Mouse (Mus musculus) limb, embryonic 14.5 days (tissue): ENCODE data around the gene Hmgb4. TPM values are rescaled to one million over a fixed set of nuclear protein-coding genes. Genes with fewer than 3 reads are reported as not detected.

Experiments used
- ATAC-seq: fragments of 200-750 bp; cut with Nextera tagmentation; 2 replicates; pipeline ENCODE4 v1.8.0; 2017; ENCODE audit warnings: low read depth, moderate number of reproducible peaks, moderate TSS enrichment; ENCODE audit not compliant: low FRiP score
- DNase-seq: peaks from one replicate; pipeline ENCODE4 v3.0.0-alpha.2; 2015; ENCODE audit warnings: low spot score
- H3K27ac ChIP-seq: fragments of 300-500 bp; sonication (generic); replicated peaks from 2 replicates; pipeline ENCODE4 v1.5.1; 2014; ENCODE audit warnings: low read depth, mild to moderate bottlenecking, low read length, moderate library complexity, mixed read lengths
- H3K27me3 ChIP-seq: fragments of 300-500 bp; sonication (generic); 2 replicates; pipeline ENCODE4 v1.6.1; 2014; ENCODE audit warnings: low read length, mixed read lengths; ENCODE audit not compliant: control insufficient read depth, insufficient read depth
- H3K36me3 ChIP-seq: fragments of 300-500 bp; sonication (generic); 2 replicates; pipeline ENCODE4 v1.6.1; 2014; ENCODE audit warnings: mild to moderate bottlenecking, low read length, moderate library complexity, mixed read lengths; ENCODE audit not compliant: control insufficient read depth, insufficient read depth
- H3K4me1 ChIP-seq: fragments of 300-500 bp; sonication (generic); 2 replicates; pipeline ENCODE4 v1.6.1; 2014; ENCODE audit warnings: antibody characterized with exemption, low read length, mixed read lengths; ENCODE audit not compliant: control insufficient read depth, insufficient read depth
- H3K4me2 ChIP-seq: fragments of 300-500 bp; sonication (generic); replicated peaks from 2 replicates; pipeline ENCODE4 v1.6.1; 2014; ENCODE audit warnings: low read depth, mild to moderate bottlenecking, low read length, moderate library complexity; ENCODE audit not compliant: severe bottlenecking
- H3K4me3 ChIP-seq: fragments of 300-500 bp; sonication (generic); replicated peaks from 2 replicates; pipeline ENCODE4 v1.5.1; 2014; ENCODE audit warnings: low read length
- H3K9ac ChIP-seq: fragments of 300-500 bp; sonication (generic); 2 replicates; pipeline ENCODE4 v1.6.1; 2014; ENCODE audit warnings: mild to moderate bottlenecking, low read depth, low read length, moderate library complexity; ENCODE audit not compliant: severe bottlenecking
- H3K9me3 ChIP-seq: fragments of 300-500 bp; sonication (generic); 2 replicates; pipeline ENCODE4 v1.6.1; 2016; ENCODE audit warnings: low read length; ENCODE audit not compliant: control insufficient read depth
- POLR2A ChIP-seq: fragments of 200-500 bp; IDR thresholded peaks from 2 replicates; pipeline ENCODE4 v1.8.0; 2012; ENCODE audit warnings: inconsistent platforms, mild to moderate bottlenecking, moderate library complexity, borderline replicate concordance; ENCODE audit not compliant: insufficient read depth, insufficient read length; ENCODE audit errors: extremely low read depth
- WGBS: fragments of 180-500 bp; shearing (Covaris S2); extraction: QIAGEN DNeasy Blood & Tissue Kit; methylation state at CpG from one replicate; pipeline ENCODE4 v1.1.7; 2014; 5-methylcytosine and 5-hydroxymethylcytosine counted together
- polyA plus RNA-seq, 2 experiments: library from polyadenylated mRNA; depleted of rRNA in 1 of 2; stranded (reverse) in 1 of 2; unstranded in 1 of 2; fragments of >200 nt; fragmentation: Nextera tagmentation in 1 of 2; extraction: Ambion mirVana in 1 of 2; gene quantifications; 2 replicates each; pipeline versions ENCODE4 v1.2.1 to v1.2.3; 2012 to 2014

Gene Hmgb4
- polyA plus RNA-seq (2012; rRNA removed) (not detected in 2 replicates), polyA plus RNA-seq (2014; fragmentation: Nextera tagmentation; extraction: Ambion mirVana) (not detected in 2 replicates)

DNA sequence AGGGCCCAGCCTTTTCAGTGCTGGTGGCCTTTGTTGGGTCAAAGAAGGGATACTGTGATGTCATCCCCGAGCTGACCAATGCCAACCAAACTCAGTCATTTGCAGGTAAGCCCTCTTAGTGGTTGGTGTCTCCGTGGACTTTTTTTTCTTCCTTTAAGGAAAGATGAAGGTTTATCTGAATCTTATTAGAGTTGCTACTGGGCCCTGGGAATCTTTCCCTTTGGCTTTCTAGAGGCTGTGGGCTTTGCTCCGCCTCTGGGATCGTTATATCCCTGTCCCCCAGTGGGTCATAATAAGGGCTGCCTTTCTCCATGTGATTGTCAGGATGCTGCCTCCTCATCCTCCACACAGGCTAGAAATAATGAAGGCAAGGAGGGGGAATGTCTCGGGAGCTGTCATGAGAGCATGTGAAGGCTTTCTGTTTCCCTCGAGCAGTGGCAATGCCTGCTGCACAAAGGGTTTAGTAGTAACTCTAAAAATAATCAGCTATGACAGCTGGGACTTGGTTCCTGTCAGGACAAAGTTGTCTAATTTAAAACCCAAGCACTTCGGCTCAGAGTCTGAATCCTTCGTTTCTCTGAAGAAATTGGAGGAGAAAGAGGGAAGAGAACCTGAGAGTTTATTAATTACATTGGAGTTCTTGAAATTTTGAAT, at the start of gene Hmgb4:
Gene Hmgb4, minus strand, starts transcription at position 51 of the 654 bp plus-strand sequence.
- no peak for ATAC-seq
- Histone ChIP-seq H3K4me2 (no peak within 1 kb of the TSS), H3K27me3 (no peaks in the 10 kb centered on the region), H3K4me1 (no peaks in the 10 kb centered on the region), H3K4me3 (no peak within 1 kb of the TSS), H3K36me3 (no peaks in the 10 kb centered on the region), H3K27ac (no peak within 1 kb of the TSS), H3K9me3 (no peaks in the 10 kb centered on the region), H3K9ac (no peak within 1 kb of the TSS)
- TF ChIP-seq POLR2A: no peak
- WGBS: 72% methylated on average over 8 of the region's 8 CpGs
- no peak for DNase-seq

DNA sequence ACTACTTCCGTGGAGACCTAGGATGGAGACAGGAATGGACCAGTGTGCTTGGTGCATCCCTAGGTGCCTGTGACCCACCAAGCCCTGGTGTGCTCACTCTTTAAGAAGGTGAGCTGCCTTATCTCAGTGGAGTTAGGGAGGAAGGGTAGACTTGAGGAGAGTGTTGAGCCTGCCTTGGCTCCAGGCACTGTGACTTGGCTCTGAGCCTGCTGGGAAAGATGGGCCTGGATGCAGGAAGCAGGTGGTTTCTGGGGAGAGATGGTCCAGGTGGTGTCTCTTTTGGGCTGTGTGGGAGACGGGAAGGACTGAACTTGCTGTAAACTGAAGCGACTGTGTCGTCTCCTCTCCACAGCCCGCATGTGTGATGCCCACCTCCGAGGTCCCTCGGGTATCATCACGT, 45.3 kb upstream of the Hmgb4 start:
- Histone ChIP-seq H3K4me2 (no peak overlapping the region), H3K4me3 (no peak overlapping the region), H3K27me3 (no peaks in the 10 kb centered on the region), H3K27ac (no peak overlapping the region), H3K9me3 (no peaks in the 10 kb centered on the region), H3K36me3 (no peaks in the 10 kb centered on the region), H3K9ac (no peak overlapping the region), H3K4me1 (no peaks in the 10 kb centered on the region)
- no peak for TF ChIP-seq POLR2A
- DNase-seq (no peak), ATAC-seq (no peak)
- WGBS: 88% methylated on average over 8 of the region's 8 CpGs

DNA sequence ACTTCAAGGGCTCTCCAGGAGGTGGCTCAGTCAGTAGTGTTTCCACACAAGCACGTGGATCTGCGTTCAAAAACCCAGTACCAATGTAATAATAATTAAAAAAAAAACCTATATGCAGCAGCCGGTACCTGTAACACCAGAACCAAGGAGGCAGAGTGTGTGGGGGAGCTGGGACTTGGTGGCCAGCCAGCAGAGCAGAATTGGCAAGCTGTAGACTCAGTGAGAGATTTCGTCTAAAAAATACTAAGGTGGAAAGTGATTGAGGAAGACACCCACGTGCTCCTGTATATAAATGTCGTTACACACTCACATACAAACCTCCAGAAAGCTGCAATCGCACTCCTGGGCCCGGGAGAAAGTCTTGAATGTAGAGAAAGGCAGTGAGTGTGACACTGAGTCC, 43.3 kb upstream of the Hmgb4 start:
- Histone ChIP-seq H3K4me3 (no peak overlapping the region), H3K9ac (no peak overlapping the region), H3K4me2 (no peak overlapping the region), H3K9me3 (no peaks in the 10 kb centered on the region), H3K36me3 (no peaks in the 10 kb centered on the region), H3K27me3 (no peaks in the 10 kb centered on the region), H3K4me1 (no peaks in the 10 kb centered on the region), H3K27ac (no peak overlapping the region)
- TF ChIP-seq POLR2A: no peak
- 86% methylated on average over 8 of the region's 8 CpGs for WGBS
- DNase-seq (no peak), ATAC-seq (no peak)

DNA sequence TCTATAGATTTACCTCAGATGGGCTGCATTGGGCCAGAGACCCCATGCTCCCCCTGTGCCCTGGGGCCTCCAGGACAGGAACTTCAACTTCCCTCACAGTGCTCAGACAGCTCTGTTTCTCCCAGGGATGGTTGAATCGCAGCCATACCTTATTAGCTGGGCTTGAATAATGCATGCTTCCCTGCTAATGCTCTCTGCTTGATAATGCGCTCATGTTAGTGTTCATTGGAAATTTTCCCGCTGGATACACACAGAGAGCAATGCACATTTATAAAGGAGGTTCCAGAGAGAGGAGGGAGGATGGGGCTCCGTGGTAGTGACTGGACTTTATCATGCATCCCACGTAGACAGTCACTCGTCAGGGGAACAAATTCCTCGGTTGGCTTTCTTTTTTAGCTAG, 27.3 kb upstream of the Hmgb4 start:
- H3K27me3 ChIP-seq: no peaks in the 10 kb centered on the region
- H3K4me3 ChIP-seq: no peak overlapping the region
- TF ChIP-seq POLR2A: no peak
- DNase-seq: no peak
- ATAC-seq: no peak
- H3K9me3 ChIP-seq: no peaks in the 10 kb centered on the region
- no peak overlapping the region for H3K4me2 ChIP-seq
- 77% methylated on average over 7 of the region's 7 CpGs for WGBS
- H3K9ac ChIP-seq: no peak overlapping the region
- H3K4me1 ChIP-seq: no peaks in the 10 kb centered on the region
- no peak overlapping the region for H3K27ac ChIP-seq
- no peaks in the 10 kb centered on the region for H3K36me3 ChIP-seq

DNA sequence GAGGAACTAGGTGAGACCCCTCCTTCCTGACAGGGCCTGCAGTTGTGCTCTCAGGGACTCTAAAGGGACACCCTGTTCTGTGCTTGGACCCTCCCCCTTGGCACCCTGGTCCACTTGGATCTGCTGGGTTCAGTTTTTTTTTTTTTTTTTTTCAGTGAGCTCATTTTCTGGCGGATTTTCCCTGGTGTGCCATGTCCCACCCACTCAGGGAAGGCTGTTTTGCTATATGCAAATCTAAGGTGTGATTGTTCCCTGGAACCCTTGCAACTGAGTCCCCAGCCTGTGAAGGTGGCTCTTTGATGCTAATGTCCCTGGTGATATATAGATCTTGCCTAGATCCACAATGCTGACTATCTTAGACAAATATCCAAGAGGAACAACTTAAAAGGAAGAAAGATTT, 24.3 kb upstream of the Hmgb4 start:
- Histone ChIP-seq H3K4me1 (no peaks in the 10 kb centered on the region), H3K27ac (no peak overlapping the region), H3K4me2 (no peak overlapping the region), H3K9ac (no peak overlapping the region), H3K9me3 (no peaks in the 10 kb centered on the region), H3K4me3 (no peak overlapping the region), H3K27me3 (no peaks in the 10 kb centered on the region), H3K36me3 (no peaks in the 10 kb centered on the region)
- ATAC-seq (no peak), DNase-seq (no peak)
- no peak for TF ChIP-seq POLR2A
- WGBS: 59% methylated on average over 1 of the region's 1 CpGs
